Mouse (Mus musculus): ENCODE measurements at regions not wholly inside any gene's neighbourhood (a gene's known extent, or its start where the extent isn't known, plus 50 kb on each side); places are given as distances from the start of the nearest gene placed in this dataset.
A peak's percentile ranks its signal among the peaks of the same experiment; 100 is the strongest.

DNA sequence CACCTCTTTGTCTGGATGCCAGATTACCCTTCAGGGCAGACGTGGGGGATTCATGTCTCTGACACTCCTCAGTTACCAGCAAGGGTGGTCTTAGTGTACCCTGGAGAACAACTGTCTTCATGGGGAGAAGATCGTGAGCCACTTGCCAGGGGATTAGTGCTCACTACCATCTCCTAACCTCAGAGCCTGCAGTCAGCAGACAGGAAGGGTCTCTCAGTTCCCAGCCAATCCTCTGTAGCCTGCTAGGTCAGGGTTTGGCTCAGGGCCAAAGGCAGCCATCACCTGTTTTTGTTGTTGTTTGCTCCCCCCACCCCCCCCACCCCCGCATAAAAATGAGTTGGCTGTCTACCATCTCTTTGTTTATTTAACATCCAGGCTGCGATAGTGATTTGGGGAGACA, 485.4 kb upstream of the Zmiz1 start:
- intact Hi-C loops (cut with DNase I): no loop called here
- no peak for DNase-seq (ENCODE audit: low spot score in 2 of 2)

DNA sequence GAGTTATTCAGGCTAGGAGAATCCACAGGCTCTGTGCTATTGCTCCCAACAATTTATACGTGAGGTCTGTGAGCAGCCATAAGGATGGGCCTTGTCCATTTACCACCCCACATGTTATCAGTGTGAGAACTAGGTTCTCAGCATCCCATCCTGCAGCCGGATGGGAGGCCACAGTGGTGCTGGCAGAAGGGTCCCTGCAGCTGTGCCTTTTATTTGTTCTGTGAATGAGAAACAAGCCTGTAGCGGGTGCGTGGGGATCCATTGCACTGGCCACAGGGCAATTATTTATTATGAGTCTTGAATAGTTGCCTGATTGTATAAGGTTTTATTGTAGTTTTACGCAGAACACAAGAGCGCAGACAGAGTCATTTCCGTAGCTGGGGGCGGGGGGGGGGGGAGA, 476.5 kb upstream of the Zmiz1 start:
- intact Hi-C loops (cut with DNase I): no loop called here
- no peak for DNase-seq (ENCODE audit: low spot score in 2 of 2)

DNA sequence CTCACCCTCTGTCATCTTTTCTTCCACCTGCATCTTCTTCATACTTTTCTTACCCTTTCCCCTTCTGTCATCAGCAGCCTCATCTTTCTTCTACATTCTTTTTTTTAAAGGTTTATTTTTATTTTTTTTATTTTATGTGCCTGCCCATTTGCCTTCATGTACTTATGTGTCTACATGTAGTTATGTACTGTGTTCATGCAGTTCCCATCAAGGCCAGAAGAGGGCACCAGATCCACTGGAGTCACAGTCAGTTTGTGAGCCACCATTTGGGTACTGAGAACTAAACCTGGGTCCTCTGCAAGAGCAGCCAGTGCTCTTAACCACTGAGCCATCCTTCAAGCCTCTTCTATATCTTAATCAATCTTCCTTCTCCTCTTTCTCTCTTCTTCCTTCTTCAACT, 475.7 kb upstream of the Zmiz1 start:
- DNase-seq (ENCODE audit: low spot score in 2 of 2): no peak
- intact Hi-C loops (cut with DNase I): no loop called here

DNA sequence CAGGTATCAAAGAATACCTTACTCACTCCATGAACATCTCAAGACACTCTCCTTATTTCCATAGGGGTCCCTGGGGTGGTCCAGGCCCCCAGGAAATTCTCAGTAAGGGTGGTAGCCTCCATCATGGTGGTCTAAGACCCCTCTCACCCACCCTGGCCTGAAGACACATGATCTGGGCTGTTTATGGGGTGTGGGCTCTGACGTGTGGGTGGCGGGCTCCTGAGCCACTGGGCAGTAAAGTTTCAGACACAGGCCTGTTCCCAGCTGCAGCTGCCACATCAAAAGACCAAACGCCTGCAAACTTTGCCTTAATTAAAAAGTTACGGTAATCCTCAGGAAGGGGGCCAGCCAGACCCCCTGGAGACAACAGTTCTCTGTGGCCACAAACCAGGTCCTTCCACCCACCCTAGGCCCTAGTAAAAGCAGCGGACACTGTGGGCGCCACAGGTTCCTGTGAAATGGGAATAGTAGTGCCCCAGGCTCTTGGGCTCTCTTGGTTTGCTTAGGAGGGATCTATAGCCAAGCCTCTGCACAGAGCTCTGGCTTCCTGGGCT, 473.1 kb upstream of the Zmiz1 start:
- intact Hi-C loops (cut with DNase I): no loop called here
- DNase-seq (ENCODE audit: low spot score in 2 of 2): no peak

DNA sequence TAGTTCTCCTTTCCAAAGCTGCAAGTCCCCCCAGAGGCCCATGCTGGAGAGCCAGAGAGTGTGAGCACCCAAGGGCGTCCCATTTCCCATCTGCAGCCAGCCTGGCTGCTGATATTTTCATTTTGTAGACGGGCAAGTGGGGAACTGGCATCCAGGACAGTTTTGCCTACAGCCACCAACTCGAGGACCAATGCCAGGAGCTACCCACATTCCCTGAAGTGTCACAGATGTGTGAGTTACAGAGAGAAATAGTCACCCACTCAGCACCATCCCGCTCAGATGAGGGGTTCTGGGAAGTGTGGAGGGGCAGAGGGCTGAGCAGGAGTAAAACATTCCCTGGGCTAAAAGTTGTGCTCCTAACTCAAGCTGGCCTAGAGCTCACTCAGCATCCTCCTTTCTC, 472.6 kb upstream of the Zmiz1 start:
- intact Hi-C loops (cut with DNase I): no loop called here
- peak in 1 of 2 experiments; percentile 81 for DNase-seq (ENCODE audit: low spot score in 2 of 2)

DNA sequence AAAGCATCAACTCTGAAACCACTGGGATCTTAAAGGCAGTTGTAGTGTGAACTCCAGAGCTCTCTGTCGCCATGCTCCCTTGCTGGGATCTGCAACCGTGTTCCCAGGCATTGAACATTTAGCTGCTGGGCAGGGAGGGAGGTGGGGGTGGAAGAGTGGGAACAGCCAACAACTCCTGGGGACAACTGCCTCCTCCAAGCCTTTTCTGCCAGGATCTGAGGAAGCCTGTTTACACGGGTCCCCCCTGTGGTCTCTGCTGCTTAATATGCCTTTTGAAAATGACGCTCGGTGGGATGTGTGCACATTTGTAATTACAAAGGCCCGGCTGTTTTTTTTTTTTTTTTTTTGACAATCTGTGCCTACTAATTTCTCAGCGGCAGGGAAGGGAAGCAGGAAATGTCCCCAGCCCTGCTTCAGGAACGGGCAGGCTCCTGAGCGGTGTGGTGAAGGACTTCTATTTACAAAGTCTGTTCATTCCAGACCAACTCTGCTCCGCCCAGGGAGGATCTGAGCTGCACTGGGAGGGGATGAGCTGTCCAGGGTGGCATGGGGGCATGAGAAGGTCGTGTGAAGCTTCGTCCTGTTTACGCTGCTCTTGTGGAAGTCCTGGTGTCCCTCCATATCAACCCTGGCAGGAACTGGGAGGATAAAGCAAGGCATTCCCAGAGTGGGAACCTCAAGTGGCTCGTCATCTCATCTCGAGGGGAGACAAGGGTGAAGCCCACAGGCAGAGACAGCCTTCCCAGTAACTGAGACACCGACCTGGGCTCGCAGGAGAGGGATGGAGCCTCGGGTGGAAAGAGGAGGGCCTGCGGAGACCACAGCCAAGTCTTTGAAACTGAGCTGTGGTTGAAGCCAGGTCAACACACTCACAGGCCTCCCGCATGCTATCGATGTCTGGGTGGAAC, 465.0 kb upstream of the Zmiz1 start:
- intact Hi-C loops (cut with DNase I): loop anchor here (10.0 kb wide), 1 partner anchor 209 kb away; no protein-coding TSS in a partner anchor
- DNase-seq (ENCODE audit: low spot score in 2 of 2): peak; percentile 36 to 51

DNA sequence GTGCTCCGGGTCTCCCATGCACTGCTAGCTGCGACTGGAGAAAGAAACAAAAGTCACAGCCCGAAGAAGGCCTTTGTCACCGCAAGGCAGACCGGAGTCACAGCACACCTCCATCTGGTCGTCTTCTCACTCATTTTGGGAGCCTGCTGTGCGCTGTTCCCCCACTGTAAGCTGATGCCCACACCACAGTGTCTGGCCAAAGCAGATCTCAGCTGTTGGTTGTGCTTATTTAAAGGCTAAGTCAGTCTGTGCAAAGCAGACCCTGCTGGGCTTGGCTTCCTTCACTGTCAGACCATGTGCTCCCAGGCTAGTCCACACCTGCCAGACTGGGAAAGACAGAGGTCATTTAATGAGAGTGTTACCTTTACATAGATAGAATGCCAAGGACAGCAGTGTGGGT, 463.8 kb upstream of the Zmiz1 start:
- intact Hi-C loops (cut with DNase I): loop anchor here (10.0 kb wide), 1 partner anchor 210 kb away; no protein-coding TSS in a partner anchor
- DNase-seq (ENCODE audit: low spot score in 2 of 2): peak; percentile 26 to 50

DNA sequence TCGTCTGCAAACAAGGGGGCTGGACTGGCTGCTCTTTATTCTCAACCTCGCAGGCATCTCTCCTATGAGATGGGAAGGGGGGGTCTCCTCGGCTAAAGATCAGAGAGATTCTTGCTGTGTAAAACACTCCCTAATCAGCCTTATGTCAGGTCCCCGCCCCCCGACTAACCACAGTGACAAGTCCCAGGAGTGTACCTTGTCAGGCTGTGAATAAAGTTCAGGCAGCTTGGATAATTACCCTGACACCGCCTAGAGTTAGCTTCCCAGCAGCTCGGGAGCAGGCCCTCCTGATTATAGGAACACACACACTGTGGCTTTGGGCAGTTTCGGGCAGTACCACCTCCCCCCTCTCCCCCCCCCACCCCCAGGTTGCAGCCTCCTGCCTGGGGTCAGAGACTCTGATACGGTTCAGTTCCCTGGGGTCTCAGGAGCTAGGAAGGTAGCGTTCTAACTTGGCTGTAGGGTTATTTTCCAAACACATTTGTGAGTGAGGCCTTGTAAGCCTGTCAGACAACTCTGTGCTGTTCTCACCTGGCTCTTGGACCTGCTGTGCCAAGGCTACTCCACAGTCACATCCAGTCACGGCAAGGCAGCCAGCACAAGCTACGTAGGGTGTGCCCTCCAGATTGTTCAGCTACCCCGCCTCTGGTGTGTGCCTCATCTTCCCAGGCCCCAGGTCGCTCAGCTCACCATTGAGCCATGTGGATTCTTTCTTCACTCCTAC, 461.0 kb upstream of the Zmiz1 start:
- intact Hi-C loops (cut with DNase I): loop anchor here (2.0 to 10.0 kb wide), 2 partner anchors 213 to 461 kb away; partner anchors contain the start of gene Zmiz1
- DNase-seq (ENCODE audit: low spot score in 2 of 2): no peak

DNA sequence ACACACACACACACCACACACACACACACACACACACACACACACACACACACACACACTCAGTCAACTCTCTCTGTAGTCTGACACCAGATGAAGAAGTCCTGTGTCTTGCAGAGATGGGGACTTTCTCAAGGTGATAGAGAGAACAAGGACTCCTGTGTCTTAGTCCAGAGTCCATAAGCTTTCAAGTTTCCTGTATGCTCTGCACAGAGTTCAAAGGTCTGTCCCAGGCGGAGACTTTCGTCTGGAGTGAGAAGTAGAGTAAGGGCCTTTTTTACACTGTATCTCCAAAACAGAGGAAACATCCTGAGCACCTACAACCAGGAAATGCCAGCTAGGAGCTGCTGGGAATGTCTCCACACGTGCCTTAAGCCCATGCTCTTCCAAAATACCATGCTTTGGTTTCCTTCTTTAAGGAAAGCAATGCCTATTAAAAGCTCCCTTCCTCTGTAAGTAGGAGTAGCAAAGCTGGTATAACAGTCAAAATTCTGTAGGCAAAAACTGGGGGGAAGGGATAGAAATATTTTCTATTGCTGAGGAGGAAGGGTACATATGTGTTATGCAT, 459.9 kb upstream of the Zmiz1 start:
- DNase-seq (ENCODE audit: low spot score in 2 of 2): peak; percentile 44 to 76
- intact Hi-C loops (cut with DNase I): loop anchor here (2.0 to 10.0 kb wide), 2 partner anchors 214 to 460 kb away; partner anchors contain the start of gene Zmiz1

DNA sequence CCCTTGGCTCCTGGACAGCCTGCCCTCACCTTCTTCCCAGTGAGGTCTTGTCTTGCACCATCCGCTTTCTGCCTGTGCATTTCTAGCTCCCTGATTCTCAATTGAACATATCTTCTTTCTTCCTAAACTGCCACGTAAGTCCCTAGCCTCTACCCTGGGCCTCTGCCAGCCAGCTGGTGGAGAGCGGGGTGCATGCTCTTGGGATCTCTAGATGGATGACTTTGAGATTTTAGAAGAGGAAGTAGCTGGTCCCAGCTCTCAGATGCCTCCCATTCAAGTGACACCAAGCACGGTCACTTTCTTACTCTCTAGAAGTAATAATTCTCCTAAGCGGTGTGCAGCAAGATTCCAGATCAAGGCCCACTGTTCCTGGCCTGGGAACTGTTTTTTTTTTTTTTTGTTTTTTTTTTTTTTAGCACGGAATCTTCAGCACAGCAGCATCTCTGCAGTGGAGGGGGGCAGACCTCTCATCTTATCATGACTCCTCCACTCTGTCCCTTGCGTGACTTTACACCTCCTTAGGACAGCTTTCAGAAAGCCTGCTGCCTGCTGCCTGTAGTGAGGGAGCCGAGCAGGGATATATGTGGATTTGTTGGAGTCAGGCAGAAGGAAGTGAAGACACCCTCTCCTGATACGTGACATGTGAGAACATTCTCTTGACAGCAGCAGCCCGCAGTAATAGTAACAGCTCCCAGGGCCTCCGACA, 453.6 kb upstream of the Zmiz1 start:
- intact Hi-C loops (cut with DNase I): no loop called here
- DNase-seq (ENCODE audit: low spot score in 2 of 2): no peak

DNA sequence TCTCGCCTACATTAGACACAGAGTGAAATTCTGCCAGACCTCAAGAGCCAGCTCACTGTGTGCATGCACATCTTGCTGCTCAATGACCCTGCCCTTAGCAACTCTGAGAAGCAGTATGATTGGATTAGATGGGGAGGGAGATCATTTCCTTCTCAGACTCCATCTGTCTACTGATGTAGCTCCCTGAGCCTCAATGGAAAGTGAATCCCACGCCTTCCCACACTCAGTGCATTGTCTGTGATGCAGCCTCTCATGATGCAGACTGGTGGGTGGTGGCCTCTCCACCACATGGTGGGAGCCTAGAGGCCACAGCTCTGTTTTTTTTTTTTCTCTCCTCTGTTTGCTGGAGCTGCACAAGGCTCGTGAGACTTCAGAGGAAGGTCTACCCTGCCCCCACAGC, 447.1 kb upstream of the Zmiz1 start:
- DNase-seq (ENCODE audit: low spot score in 2 of 2): peak; percentile 25 to 73
- intact Hi-C loops (cut with DNase I): no loop called here

DNA sequence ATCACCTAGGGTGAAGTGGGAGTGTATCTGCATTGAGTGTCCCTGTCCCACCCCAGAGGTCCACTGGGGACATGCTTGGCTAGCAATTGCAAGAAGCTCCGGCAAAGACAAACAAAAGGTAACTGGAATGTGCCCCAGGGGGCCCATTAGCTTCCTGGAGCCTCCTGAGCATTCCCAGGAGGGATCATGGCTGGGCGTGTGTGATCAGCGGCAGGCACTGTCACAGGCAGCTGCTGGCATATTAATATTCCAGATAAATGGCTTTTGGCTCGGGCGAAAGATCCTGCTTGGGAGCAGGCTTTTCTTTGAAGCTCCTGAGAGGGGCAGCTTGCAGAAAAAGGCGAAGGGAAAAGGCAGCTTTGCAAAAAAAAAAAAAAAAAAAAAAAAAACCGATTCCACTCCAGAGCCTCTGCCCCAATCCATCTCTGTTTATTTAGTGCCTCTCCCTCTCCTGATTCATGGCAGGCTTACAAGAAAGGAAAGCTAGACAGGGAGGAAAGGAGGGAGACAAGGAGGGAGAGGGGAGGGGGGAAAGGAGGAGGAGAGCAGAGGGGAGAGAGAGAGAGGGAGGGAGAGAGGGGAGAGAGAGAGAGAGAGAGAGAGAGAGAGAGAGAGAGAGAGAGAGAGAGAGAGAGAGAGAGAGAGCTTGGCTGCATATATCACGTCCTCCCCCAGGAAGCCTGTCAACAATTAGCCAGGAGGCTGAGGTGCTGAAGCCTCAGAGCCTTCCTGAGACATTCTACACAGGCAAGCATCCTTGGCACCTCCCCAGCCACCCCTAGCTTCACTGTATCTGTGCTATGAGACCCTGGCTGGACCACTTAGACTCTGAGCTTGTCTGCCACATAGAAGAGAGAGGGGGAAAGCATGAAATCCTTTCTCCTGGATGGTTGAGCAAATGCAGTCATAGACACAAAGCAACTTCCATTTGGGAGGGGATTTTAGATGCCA, 443.4 kb upstream of the Zmiz1 start:
- intact Hi-C loops (cut with DNase I): no loop called here
- peak; percentile 32 to 33 for DNase-seq (ENCODE audit: low spot score in 2 of 2)

DNA sequence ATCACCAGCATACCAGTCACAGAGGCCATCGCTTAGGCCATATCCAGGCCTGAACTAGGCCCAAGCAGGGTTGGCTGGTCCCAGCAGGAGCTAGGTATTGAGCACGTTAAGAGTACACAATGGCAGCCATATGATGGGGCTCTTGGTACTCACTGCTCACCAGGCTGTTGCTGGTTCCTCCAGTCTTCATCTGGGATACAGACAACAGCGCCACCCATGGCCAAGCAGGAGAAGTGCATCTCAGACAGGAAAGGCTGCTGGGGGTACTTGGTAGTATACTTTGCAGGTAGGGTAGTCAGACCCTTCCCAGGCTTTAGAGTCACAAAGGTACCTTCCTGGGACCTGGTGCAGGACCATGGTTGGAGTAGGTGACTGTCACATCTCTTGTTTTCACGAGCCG, 441.1 kb upstream of the Zmiz1 start:
- intact Hi-C loops (cut with DNase I): no loop called here
- no peak for DNase-seq (ENCODE audit: low spot score in 2 of 2)

DNA sequence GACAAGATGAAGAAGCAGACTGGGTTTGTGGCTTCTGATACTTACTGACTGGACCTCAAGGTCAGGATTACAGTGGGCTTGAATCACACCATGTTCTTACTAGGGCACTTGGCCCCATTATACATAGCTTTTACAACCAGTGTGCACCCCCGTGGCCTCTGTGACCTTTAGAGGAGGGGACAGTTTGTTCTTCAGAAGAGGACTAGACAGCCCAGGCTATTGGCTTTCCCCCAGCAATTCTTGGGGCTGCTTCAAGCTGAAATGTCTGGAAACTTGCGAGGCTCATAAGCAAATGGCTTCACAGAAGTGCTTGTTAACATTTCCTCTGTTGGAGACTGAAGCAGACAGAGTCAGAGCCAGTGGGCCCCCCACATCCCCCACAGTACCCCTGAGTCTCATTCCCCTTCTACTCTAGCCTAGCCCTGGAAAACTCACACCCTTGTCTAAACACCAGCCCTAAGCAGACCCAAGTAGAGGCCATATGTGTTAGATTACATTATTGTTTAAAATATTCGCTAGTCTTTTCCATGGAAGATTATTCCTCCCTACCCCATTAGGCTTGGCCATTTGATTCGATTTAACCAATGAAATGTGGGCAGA, 439.6 kb upstream of the Zmiz1 start:
- intact Hi-C loops (cut with DNase I): no loop called here
- no peak for DNase-seq (ENCODE audit: low spot score in 2 of 2)

DNA sequence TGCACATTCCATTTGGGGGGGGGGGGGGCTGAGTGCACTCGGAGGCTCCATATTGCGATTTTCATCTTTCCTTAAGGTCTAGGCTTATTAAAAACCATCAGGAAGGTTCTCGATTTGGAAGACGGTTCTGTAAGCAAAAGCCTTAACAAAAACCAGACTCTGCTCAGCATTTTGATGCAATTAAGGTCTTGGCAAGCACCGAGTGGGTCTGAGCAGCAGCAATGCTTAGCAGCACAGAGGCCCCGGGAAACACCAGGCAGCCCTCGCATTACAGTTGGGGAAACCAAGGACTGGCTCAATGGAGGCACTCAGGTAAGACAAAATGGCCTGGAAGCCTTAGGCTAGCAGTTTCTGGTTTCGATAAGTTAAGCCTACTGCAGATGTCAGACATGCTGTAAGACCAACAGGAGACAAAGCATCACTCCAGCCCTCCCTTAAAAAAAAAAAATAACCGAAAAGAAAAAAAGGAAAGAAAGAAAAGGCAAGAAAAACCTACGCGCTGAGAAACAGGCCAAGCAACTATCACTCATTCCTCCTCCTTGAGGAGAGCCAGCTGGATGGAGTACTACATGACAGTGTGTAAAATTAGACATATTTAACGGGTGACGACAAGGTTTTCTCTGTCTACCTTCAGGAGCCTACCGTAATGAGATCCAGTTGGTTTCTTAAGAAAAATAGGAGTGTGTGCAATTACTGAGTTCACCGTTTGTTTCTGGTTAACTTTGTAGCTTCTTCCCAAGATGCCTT, 436.3 kb upstream of the Zmiz1 start:
- intact Hi-C loops (cut with DNase I): no loop called here
- DNase-seq (ENCODE audit: low spot score in 2 of 2): peak in 1 of 2 experiments; percentile 62

DNA sequence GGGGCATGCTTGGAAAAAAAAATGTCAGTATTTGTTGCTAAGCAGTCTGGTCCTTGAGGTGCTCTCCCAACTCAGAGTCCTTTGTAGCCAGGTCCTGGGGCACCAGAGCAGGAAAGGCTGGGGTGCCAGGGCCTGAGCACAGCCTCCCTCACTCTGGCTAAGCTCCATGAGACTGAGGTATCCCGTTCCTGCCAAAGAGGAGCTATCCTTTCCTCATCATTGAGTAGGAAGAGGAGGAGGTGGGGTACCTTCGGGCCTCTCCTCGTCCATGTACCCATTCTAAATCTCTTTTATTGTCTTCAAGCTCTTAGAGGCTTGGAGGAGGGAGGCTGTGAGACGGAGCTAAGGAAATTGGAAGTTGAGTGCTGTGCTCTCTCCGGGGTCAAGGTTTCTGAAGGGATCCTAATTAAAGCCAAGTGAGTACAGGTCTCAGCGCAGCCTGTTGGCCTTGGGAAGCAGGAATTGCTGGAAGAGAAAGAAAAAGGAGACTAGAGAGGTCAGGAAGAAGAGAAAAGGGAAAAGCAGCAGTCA, 435.6 kb upstream of the Zmiz1 start:
- intact Hi-C loops (cut with DNase I): no loop called here
- no peak for DNase-seq (ENCODE audit: low spot score in 2 of 2)

DNA sequence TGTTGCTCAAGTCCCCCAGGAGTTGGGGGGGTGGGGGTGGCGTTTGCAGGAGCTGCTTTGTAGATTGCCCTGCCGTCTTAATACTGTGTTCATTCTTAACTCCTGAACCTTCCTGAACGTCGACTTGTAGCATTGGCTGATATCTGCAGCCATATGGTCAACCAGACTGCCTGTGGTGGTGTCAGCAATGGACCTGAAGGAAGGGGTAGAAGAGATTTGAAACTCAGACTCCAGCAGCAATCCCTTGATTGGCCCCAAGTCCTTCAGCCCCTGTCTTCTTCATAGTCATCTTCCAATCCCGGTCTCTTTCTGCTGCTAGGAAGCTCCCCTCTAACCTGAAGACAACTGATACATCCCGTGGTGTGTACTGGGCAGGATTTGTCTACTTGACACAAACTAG, 433.9 kb upstream of the Zmiz1 start:
- DNase-seq (ENCODE audit: low spot score in 2 of 2): no peak
- intact Hi-C loops (cut with DNase I): no loop called here

Measured in left cerebral cortex, postnatal 25 days (tissue).